Mouse (Mus musculus): ENCODE measurements around the gene Psmb7.
A peak's percentile ranks its signal among the peaks of the same experiment; 100 is the strongest.

Gene Psmb7

GRCm38 (mm10) chr2:38637716-38638267 is 6.1 kb downstream of the Psmb7 start:
- no peak for DNase-seq

- no peak for DNase-seq
Measured at GRCm38 (mm10) chr2:38630574-38630973, 13.3 kb downstream of the Psmb7 start.

- no peak for DNase-seq
Measured at GRCm38 (mm10) chr2:38629451-38629850, 14.4 kb downstream of the Psmb7 start.

- DNase-seq, result no peak
Measured at GRCm38 (mm10) chr2:38628801-38629200, 15.1 kb downstream of the Psmb7 start.

- DNase-seq, result no peak
Measured at GRCm38 (mm10) chr2:38623821-38624590, 19.9 kb downstream of the Psmb7 start.

GRCm38 (mm10) chr2:38623411-38623810 is 20.5 kb downstream of the Psmb7 start:
- no peak for DNase-seq

- DNase-seq, result peak; percentile 40
Measured at GRCm38 (mm10) chr2:38621610-38622021, 22.3 kb downstream of the Psmb7 start.

- DNase-seq, result no peak
Measured at GRCm38 (mm10) chr2:38621076-38621475, 22.8 kb downstream of the Psmb7 start.

- DNase-seq, result no peak
Measured at GRCm38 (mm10) chr2:38619777-38620176, 24.1 kb downstream of the Psmb7 start.

- no peak for DNase-seq
Measured at GRCm38 (mm10) chr2:38616956-38617872, 26.7 kb downstream of the Psmb7 start.

- peak; percentile 23 for DNase-seq
Measured at GRCm38 (mm10) chr2:38616072-38616471, 27.8 kb downstream of the Psmb7 start.

- no peak for DNase-seq
Measured at GRCm38 (mm10) chr2:38614437-38614836, 29.4 kb downstream of the Psmb7 start.

- no peak for DNase-seq
Measured at GRCm38 (mm10) chr2:38613576-38613975, 30.3 kb downstream of the Psmb7 start.

- DNase-seq, result no peak
Measured at GRCm38 (mm10) chr2:38612596-38612995, 31.3 kb downstream of the Psmb7 start.

- DNase-seq, result no peak
Measured at GRCm38 (mm10) chr2:38610161-38610560, 33.7 kb downstream of the Psmb7 start.

- no peak for DNase-seq
Measured at GRCm38 (mm10) chr2:38609310-38609709, 34.6 kb downstream of the Psmb7 start.

GRCm38 (mm10) chr2:38608831-38609309 is 35.0 kb downstream of the Psmb7 start:
- no peak for DNase-seq

- DNase-seq, result no peak
Measured at GRCm38 (mm10) chr2:38607716-38608115, 36.2 kb downstream of the Psmb7 start.

GRCm38 (mm10) chr2:38600842-38601241 is 43.0 kb downstream of the Psmb7 start:
- no peak for DNase-seq

GRCm38 (mm10) chr2:38598395-38598794 is 45.5 kb downstream of the Psmb7 start:
- no peak for DNase-seq

GRCm38 (mm10) chr2:38597896-38598295 is 46.0 kb downstream of the Psmb7 start:
- DNase-seq, result no peak

GRCm38 (mm10) chr2:38594874-38595273 is 49.0 kb downstream of the Psmb7 start:
- DNase-seq, result no peak

- DNase-seq, result peak; percentile 21
Measured at GRCm38 (mm10) chr2:38591751-38592459, 52.0 kb downstream of the Psmb7 start.
